Mouse (Mus musculus): ENCODE results near the gene Gm9745.
"Not testable (repeated sequence)": the region's sequence is repeated elsewhere in the genome, so short reads cannot be mapped to it uniquely, and the experiment has no call there.

Gm9745 gene

GRCm38 (mm10) chr13:8933499-8933898 is 14.5 kb downstream of the Gm9745 start:
- no peak for DNase-seq (ENCODE audit: extremely low read depth, insufficient read length, low spot score)

- DNase-seq (ENCODE audit: extremely low read depth, insufficient read length, low spot score) = not testable (repeated sequence)
Measured at GRCm38 (mm10) chr13:8913890-8914289, 34.1 kb downstream of the Gm9745 start.

- DNase-seq (ENCODE audit: extremely low read depth, insufficient read length, low spot score) = not testable (repeated sequence)
Measured at GRCm38 (mm10) chr13:8905986-8906385, 42.0 kb downstream of the Gm9745 start.
